Mouse (Mus musculus): ENCODE data around the gene Fbxw11. TPM values are rescaled to one million over a fixed set of nuclear protein-coding genes. Genes with fewer than 3 reads are reported as not detected.

Gene Fbxw11
- total RNA-seq, 2 experiments from 2014 or later: 47.4 to 52.1 TPM

DNA sequence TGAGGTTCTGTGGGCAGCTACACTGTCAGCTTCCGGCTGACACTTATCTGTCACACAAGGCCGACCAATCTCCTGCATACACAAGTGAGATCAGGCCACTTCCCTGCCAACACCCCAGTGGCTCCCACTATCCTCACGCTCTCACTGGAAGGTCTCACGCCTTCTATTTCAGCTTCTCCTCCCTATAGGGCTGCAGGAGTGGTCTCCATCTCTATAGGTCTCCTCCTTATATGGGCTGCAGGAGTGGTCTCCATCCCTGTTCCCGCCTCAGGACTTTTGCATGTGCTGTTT lies 110.0 kb downstream of the Fbxw11 start:
- DNase-seq: no peak

- DNase-seq: no peak
Measured at GRCm38 (mm10) chr11:32753358-32753757, 110.8 kb downstream of the Fbxw11 start.

GRCm38 (mm10) chr11:32762773-32763172 lies 120.2 kb downstream of the Fbxw11 start:
- DNase-seq: no peak

GRCm38 (mm10) chr11:32767496-32768230 lies 125.1 kb downstream of the Fbxw11 start:
- peak; percentile 18 to 46 for DNase-seq

- no peak for DNase-seq
Measured at GRCm38 (mm10) chr11:32768642-32769343, 126.3 kb downstream of the Fbxw11 start.

GRCm38 (mm10) chr11:32780747-32781536 lies 138.4 kb downstream of the Fbxw11 start:
- DNase-seq: no peak

DNA sequence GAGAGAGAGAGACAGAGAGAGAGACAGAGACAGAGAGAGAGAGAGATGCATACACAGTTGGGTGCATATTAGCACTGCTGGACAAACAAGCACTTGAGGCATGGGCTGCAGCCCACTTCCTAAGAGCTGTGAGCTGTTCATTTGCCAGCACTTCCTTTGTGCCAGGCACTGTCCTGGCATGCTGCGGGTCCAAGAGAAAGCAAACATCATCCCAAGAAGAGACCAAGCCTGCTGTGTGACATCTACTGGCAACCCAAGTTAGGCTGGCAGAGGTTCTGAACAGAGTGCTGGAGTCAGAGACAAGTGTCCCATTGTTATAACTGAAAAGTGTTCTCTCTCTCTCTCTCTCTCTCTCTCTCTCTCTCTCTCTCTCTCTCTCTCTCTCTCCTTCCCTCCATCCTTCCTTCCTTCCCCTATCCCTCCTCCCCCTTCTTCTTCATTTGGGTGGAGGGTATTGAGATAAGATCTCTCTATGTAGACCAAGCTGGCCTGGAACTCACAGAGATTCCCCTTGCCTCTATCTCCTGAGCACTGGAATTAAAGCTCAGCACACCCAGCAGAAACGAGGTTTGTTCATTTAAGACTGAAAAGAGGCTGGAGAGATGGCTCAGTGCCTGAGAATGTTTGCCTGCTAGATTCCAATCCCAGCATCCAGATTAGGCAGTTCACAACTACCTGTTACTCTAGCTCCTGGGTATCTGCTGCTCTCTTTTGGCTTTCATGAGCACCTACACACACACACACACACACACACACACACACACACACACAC lies 139.3 kb downstream of the Fbxw11 start:
- DNase-seq: no peak

- peak in 1 of 2 experiments; percentile 20 for DNase-seq
Measured at GRCm38 (mm10) chr11:32782724-32783123, 140.2 kb downstream of the Fbxw11 start.

DNA sequence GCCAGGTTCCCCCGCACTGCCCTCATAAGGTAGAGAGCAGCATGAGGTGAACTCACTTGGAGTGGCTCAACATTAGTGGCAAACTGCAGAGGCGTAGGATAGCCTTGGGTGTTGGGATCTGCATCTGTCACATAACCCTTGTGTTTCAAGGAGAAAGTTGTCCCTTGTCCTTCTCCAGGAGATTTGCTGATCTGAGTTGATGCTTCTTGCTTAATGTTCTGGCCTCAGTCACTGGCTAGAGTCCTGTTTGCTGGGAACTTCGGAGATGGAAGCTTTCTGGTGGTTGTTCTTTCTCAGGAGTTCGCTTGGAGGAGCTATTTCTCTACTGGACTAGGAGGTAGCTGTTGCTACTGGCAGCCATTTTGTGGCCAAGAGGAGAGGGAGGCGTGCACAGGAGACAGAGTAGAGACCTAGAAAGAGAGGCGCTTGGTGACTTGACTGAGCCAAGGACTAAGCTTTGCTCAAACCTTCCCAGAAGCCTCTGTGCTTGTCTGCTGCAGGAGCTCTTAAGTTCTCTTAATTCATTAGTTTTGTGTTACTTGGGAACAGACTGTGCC lies 143.1 kb downstream of the Fbxw11 start:
- DNase-seq: no peak

- no peak for DNase-seq
Measured at GRCm38 (mm10) chr11:32786201-32786600, 143.7 kb downstream of the Fbxw11 start.

DNA sequence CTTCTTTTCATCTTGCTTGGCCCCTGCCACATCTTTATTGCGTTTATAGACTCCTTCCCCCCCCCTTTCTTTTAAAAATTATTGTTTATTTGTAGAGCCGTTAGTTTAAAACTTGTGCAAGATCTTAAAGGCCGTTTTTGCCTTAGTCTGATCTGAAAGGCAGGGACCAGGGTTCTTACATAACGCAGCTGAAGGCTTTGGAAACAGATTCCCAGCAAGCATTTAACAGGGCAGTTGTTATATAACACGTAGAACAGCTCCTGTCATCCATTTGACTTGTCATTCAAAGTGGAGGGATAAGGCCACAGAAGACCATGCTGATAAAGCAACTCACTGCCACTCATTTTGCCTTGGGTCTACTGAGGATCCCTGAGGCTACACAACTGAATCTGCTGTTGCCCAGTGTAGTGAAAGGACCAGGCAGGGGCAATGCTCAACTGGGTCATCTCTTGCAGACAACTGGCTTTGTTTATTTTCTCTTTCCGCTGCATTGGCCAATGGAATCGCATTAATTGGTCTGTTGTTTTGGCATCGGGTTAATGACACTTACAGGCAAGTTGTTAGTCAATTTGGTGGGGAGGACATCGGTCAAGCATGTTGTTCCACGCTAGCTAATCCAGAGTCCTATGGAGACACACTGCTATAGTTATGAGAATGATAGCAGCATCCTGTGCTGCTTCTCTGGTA lies 152.4 kb downstream of the Fbxw11 start:
- DNase-seq: no peak

Other genes starting within 250 kb of the Fbxw11 start
- 1 to 10 TPM; 3.4 to 4.2 TPM for gene Ubtd2, start 187.4 kb upstream of the Fbxw11 start, total RNA-seq (2021)
- under 1 TPM in 1 of 2 experiments, not detected in 1; 0.46 TPM for gene Efcab9, start 110.6 kb upstream of the Fbxw11 start, total RNA-seq (2021)
- 10 to 100 TPM in 1 of 2 experiments, 1 to 10 TPM in 1; 8.2 to 11.6 TPM for gene Stk10, start 109.4 kb upstream of the Fbxw11 start, total RNA-seq (2021)
- not detected for gene Smim23, start 181.9 kb downstream of the Fbxw11 start, total RNA-seq (2021)

Measured in heart, adult 18-20 months (tissue).